Mouse (Mus musculus) T-helper 1 cell (primary cell): ENCODE results near the gene Ankrd2.

ENCODE experiments used
- in situ Hi-C: fragments of 300-600 bp; cut with MboI, MseI; formaldehyde crosslinking; loops from one replicate; pipeline ENCODE4 v1.15.1; 2025; ENCODE audit warnings: high pct_unique_total_duplicates

Ankrd2 gene

GRCm38 (mm10) chr19:42089748-42090595 is 54.2 kb downstream of the Ankrd2 start, which contains the start of gene Pi4k2a:
Gene Pi4k2a, plus strand, starts transcription at chr19:42090470.
- in situ Hi-C loops = loop anchor here (5.0 kb wide), 1 partner anchor 57 kb away; the partner anchor contains the start of gene Marveld1

GRCm38 (mm10) chr19:42090637-42091141 is 54.9 kb downstream of the Ankrd2 start:
- in situ Hi-C loops = no loop called here
